Comparison of ENCODE assay signal across 8 mouse cellular contexts in genomic region chr7:25436226-25436625, GRCm38 (mm10). TPM values are rescaled to one million over a fixed set of nuclear protein-coding genes. Genes with fewer than 3 reads are reported as not detected.
DNase-seq lines count a peak whose midpoint lies in the region; ATAC-seq lines count a peak whose summit lies in the region.
"Had no signal": no experiment of that assay in that cellular context is flagged by ENCODE, and none has a peak within 500 bp of the region (broad histone marks: within the 10 kb centered on the region; RNA-seq: fewer than 3 reads in every experiment).

No protein-coding gene starts in this region.

- ATAC-seq in liver, embryonic 15.5 days (ENCODE audit: insufficient read depth): no peak
- no peak for ATAC-seq in liver, embryonic 11.5 days (replicated peaks; ENCODE audit: low FRiP score)
- ATAC-seq in stomach, embryonic 16.5 days (ENCODE audit: insufficient read depth, low FRiP score): no peak
- no peak for ATAC-seq in forebrain, embryonic 13.5 days
- ATAC-seq: midbrain, embryonic 15.5 days had no signal

- no peak overlapping the region for H3K9ac ChIP-seq in liver, embryonic 15.5 days
- H3K9ac ChIP-seq in liver, embryonic 11.5 days (ENCODE audit: low read depth, low read length): no peak overlapping the region
- no peak overlapping the region for H3K9ac ChIP-seq in stomach, embryonic 16.5 days (ENCODE audit: low read length)
- no peak overlapping the region for H3K9ac ChIP-seq in forebrain, embryonic 13.5 days
- H3K9ac ChIP-seq: midbrain, embryonic 15.5 days had no signal

- no peak for DNase-seq in liver, embryonic 11.5 days (ENCODE audit: low spot score)
- peak; percentile 64 to 86 for DNase-seq in heart, adult 9 months (ENCODE audit: low spot score in 2 of 2)
- DNase-seq in kidney, postnatal 25 days: peak; percentile 47 to 74
- no peak for DNase-seq in right cerebral cortex, postnatal 25 days

- H3K36me3 ChIP-seq in liver, embryonic 15.5 days (replicated peaks): no peaks in the 10 kb centered on the region
- no peaks in the 10 kb centered on the region for H3K36me3 ChIP-seq in liver, embryonic 11.5 days (ENCODE audit: control insufficient read depth, insufficient read depth, low read length)
- H3K36me3 ChIP-seq in stomach, embryonic 16.5 days (ENCODE audit: control insufficient read depth, insufficient read depth, low read length): no peaks in the 10 kb centered on the region
- H3K36me3 ChIP-seq in forebrain, embryonic 13.5 days (ENCODE audit: poor library complexity, severe bottlenecking): no peaks in the 10 kb centered on the region
- H3K36me3 ChIP-seq: midbrain, embryonic 15.5 days had no signal

- H3K27me3 ChIP-seq in liver, embryonic 15.5 days: no peaks in the 10 kb centered on the region
- H3K27me3 ChIP-seq in liver, embryonic 11.5 days (replicated peaks; ENCODE audit: control insufficient read depth, insufficient read depth, low read length): no peaks in the 10 kb centered on the region
- no peaks in the 10 kb centered on the region for H3K27me3 ChIP-seq in stomach, embryonic 16.5 days (ENCODE audit: control insufficient read depth, insufficient read depth, low read length)
- H3K27me3 ChIP-seq in forebrain, embryonic 13.5 days: no peaks in the 10 kb centered on the region
- H3K27me3 ChIP-seq: midbrain, embryonic 15.5 days had no signal

- 64% methylated on average over 6 of the region's 6 CpGs for WGBS in liver, embryonic 15.5 days (ENCODE audit: insufficient replicate concordance)
- WGBS in liver, embryonic 11.5 days: 72% methylated on average over 6 of the region's 6 CpGs
- WGBS in stomach, embryonic 16.5 days: 75% methylated on average over 6 of the region's 6 CpGs
- WGBS in forebrain, embryonic 13.5 days: 91% methylated on average over 6 of the region's 6 CpGs

- no peak overlapping the region for H3K4me3 ChIP-seq in liver, embryonic 15.5 days (replicated peaks)
- H3K4me3 ChIP-seq in liver, embryonic 11.5 days (ENCODE audit: low read depth, low read length): no peak overlapping the region
- H3K4me3 ChIP-seq in stomach, embryonic 16.5 days (replicated peaks; ENCODE audit: low read length): no peak overlapping the region
- H3K4me3 ChIP-seq in forebrain, embryonic 13.5 days: no peak overlapping the region
- H3K4me3 ChIP-seq: midbrain, embryonic 15.5 days had no signal

- no peak overlapping the region for H3K4me2 ChIP-seq in liver, embryonic 15.5 days
- H3K4me2 ChIP-seq in liver, embryonic 11.5 days: no peak overlapping the region
- no peak overlapping the region for H3K4me2 ChIP-seq in stomach, embryonic 16.5 days (ENCODE audit: low read depth, low read length)
- H3K4me2 ChIP-seq in forebrain, embryonic 13.5 days: no peak overlapping the region
- H3K4me2 ChIP-seq: midbrain, embryonic 15.5 days had no signal

- H3K9me3 ChIP-seq in liver, embryonic 15.5 days (replicated peaks): no peaks in the 10 kb centered on the region
- no peaks in the 10 kb centered on the region for H3K9me3 ChIP-seq in liver, embryonic 11.5 days (ENCODE audit: control insufficient read depth, low read length)
- no peaks in the 10 kb centered on the region for H3K9me3 ChIP-seq in stomach, embryonic 16.5 days (replicated peaks; ENCODE audit: control insufficient read depth, low read length)
- no peaks in the 10 kb centered on the region for H3K9me3 ChIP-seq in forebrain, embryonic 13.5 days (replicated peaks)
- H3K9me3 ChIP-seq: midbrain, embryonic 15.5 days had no signal

- 0 out of 2 replicates have a peak overlapping the region, but pooled peaks have one; percentile 2 for H3K27ac ChIP-seq in liver, embryonic 15.5 days (replicated peaks)
- H3K27ac ChIP-seq in liver, embryonic 11.5 days (ENCODE audit: low read depth, low read length): no peak overlapping the region
- peak overlapping the region; percentile 85 for H3K27ac ChIP-seq in stomach, embryonic 16.5 days (ENCODE audit: low read length)
- H3K27ac ChIP-seq in forebrain, embryonic 13.5 days: no peak overlapping the region
- H3K27ac ChIP-seq: midbrain, embryonic 15.5 days had no signal

- peaks cover 31% of the 10 kb centered on the region for H3K4me1 ChIP-seq in liver, embryonic 15.5 days (replicated peaks)
- no peaks in the 10 kb centered on the region; the same call in 1 of the 2 replicates for H3K4me1 ChIP-seq in liver, embryonic 11.5 days (replicated peaks; ENCODE audit: control insufficient read depth, insufficient read depth, low read length)
- peaks cover 21% of the 10 kb centered on the region for H3K4me1 ChIP-seq in stomach, embryonic 16.5 days (ENCODE audit: control insufficient read depth, insufficient read depth, low read length)
- peaks cover 10% of the 10 kb centered on the region for H3K4me1 ChIP-seq in forebrain, embryonic 13.5 days
- H3K4me1 ChIP-seq: midbrain, embryonic 15.5 days had no signal

RNA-seq across cellular contexts. Expression of gene Cxcl17, which starts 23.5 kb away (rescaled TPM):
- not detected in 2 replicates for polyA plus RNA-seq in liver, embryonic 15.5 days (2015; fragmentation: Nextera tagmentation; extraction: Ambion mirVana)
- 0.38 TPM in 1 of 2 replicates, not detected in the other for polyA plus RNA-seq in liver, embryonic 11.5 days (2014; fragmentation: Nextera tagmentation; extraction: Ambion mirVana)
- polyA plus RNA-seq in stomach, embryonic 16.5 days (2015; fragmentation: Nextera tagmentation; extraction: Ambion mirVana): 0.61 and 0.64 TPM in 2 replicates
- 0.40 and 0.45 TPM in 2 replicates for polyA plus RNA-seq in forebrain, embryonic 13.5 days (2015; fragmentation: Nextera tagmentation; extraction: Ambion mirVana)

RNA-seq across cellular contexts. Expression of gene Lipe, which starts 37.7 kb away (rescaled TPM):
- 3.4 and 3.8 TPM in 2 replicates for polyA plus RNA-seq in liver, embryonic 15.5 days (2015; fragmentation: Nextera tagmentation; extraction: Ambion mirVana)
- 2.3 and 2.5 TPM in 2 replicates for polyA plus RNA-seq in liver, embryonic 11.5 days (2014; fragmentation: Nextera tagmentation; extraction: Ambion mirVana)
- 10.6 and 10.9 TPM in 2 replicates for polyA plus RNA-seq in stomach, embryonic 16.5 days (2015; fragmentation: Nextera tagmentation; extraction: Ambion mirVana)
- polyA plus RNA-seq in forebrain, embryonic 13.5 days (2015; fragmentation: Nextera tagmentation; extraction: Ambion mirVana): 10.6 and 11.9 TPM in 2 replicates

RNA-seq across cellular contexts. Expression of gene Ceacam1, which starts 41.2 kb away (rescaled TPM):
- 11.1 and 13.0 TPM in 2 replicates for polyA plus RNA-seq in liver, embryonic 15.5 days (2015; fragmentation: Nextera tagmentation; extraction: Ambion mirVana)
- polyA plus RNA-seq in liver, embryonic 11.5 days (2014; fragmentation: Nextera tagmentation; extraction: Ambion mirVana): 2.3 and 3.6 TPM in 2 replicates
- 98.3 and 139 TPM in 2 replicates for polyA plus RNA-seq in stomach, embryonic 16.5 days (2015; fragmentation: Nextera tagmentation; extraction: Ambion mirVana)
- polyA plus RNA-seq in forebrain, embryonic 13.5 days (2015; fragmentation: Nextera tagmentation; extraction: Ambion mirVana): 0.39 and 0.49 TPM in 2 replicates

Comparison
In these comparisons a context has a peak if more than half of its experiments do, and no peak if none do; other contexts are left out.
1. H3K27ac ChIP-seq: peak in liver, embryonic 15.5 days (single experiment) and stomach, embryonic 16.5 days (single experiment); none in liver, embryonic 11.5 days (single experiment) and forebrain, embryonic 13.5 days (single experiment).
2. DNase-seq: peak in heart, adult 9 months (2 of 2) and kidney, postnatal 25 days (2 of 2); none in liver, embryonic 11.5 days (single experiment) and right cerebral cortex, postnatal 25 days (single experiment).